Mouse (Mus musculus): Measurements from ENCODE around the gene Nicn1. TPM values are rescaled to one million over a fixed set of nuclear protein-coding genes. Genes with fewer than 3 reads are reported as not detected.

The Nicn1 gene
- polyA plus RNA-seq, 1 experiment from 2014 or later, result 49.1 TPM

GRCm38 (mm10) chr9:108337848-108338550 lies 47.8 kb downstream of the Nicn1 start:
- H3K4me1 ChIP-seq (ENCODE audit: control insufficient read depth, insufficient read depth, low read length), result no peaks in the 10 kb centered on the region
- peak overlapping the region; percentile 93 for H3K27ac ChIP-seq (replicated peaks; ENCODE audit: low read depth, low read length)
- H3K27me3 ChIP-seq (ENCODE audit: control insufficient read depth, insufficient read depth, low read length), result no peaks in the 10 kb centered on the region
- no peaks in the 10 kb centered on the region for H3K9me3 ChIP-seq (ENCODE audit: control insufficient read depth, low read length)
- 0 out of 2 replicates have a peak overlapping the region, but pooled peaks have one; percentile 74 for H3K4me2 ChIP-seq (ENCODE audit: low read depth, severe bottlenecking)
- no peak overlapping the region for H3K4me3 ChIP-seq (ENCODE audit: low read depth, low read length)
- no peak for ATAC-seq (ENCODE audit: insufficient number of reproducible peaks, low FRiP score, low TSS enrichment, low read depth)
- 77% methylated on average over 10 of the region's 10 CpGs for WGBS
- no peak overlapping the region for H3K9ac ChIP-seq (ENCODE audit: low read length)
- no peak for DNase-seq (ENCODE audit: low spot score)
- peaks cover 8% of the 10 kb centered on the region for H3K36me3 ChIP-seq (ENCODE audit: control insufficient read depth, insufficient read depth, low read length)

- Histone ChIP-seq H3K4me3 (ENCODE audit: low read depth, low read length) (peak overlapping the region; percentile 74; the same call in 1 of the 2 replicates), H3K9me3 (ENCODE audit: control insufficient read depth, low read length) (no peaks in the 10 kb centered on the region), H3K36me3 (ENCODE audit: control insufficient read depth, insufficient read depth, low read length) (peaks cover 8% of the 10 kb centered on the region), H3K9ac (ENCODE audit: low read length) (peak overlapping the region; percentile 95; the same call in 1 of the 2 replicates), H3K4me2 (ENCODE audit: low read depth, severe bottlenecking) (peak overlapping the region; percentile 74), H3K27me3 (ENCODE audit: control insufficient read depth, insufficient read depth, low read length) (no peaks in the 10 kb centered on the region), H3K4me1 (ENCODE audit: control insufficient read depth, insufficient read depth, low read length) (no peaks in the 10 kb centered on the region), H3K27ac (replicated peaks; ENCODE audit: low read depth, low read length) (peak overlapping the region; percentile 93)
- WGBS, result 29% methylated on average over 6 of the region's 6 CpGs
- no peak for ATAC-seq (ENCODE audit: insufficient number of reproducible peaks, low FRiP score, low TSS enrichment, low read depth)
- peak; percentile 45 for DNase-seq (ENCODE audit: low spot score)
Observed at GRCm38 (mm10) chr9:108338551-108338885, 48.3 kb downstream of the Nicn1 start.

GRCm38 (mm10) chr9:108338886-108339781 lies 48.9 kb downstream of the Nicn1 start, which contains the start of gene Gpx1:
Gene Gpx1, plus strand, starts transcription at chr9:108338903.
- Histone ChIP-seq H3K27ac (replicated peaks; ENCODE audit: low read depth, low read length) (peak within 1 kb of the TSS; percentile 93), H3K4me1 (ENCODE audit: control insufficient read depth, insufficient read depth, low read length) (no peaks in the 10 kb centered on the region), H3K4me2 (ENCODE audit: low read depth, severe bottlenecking) (peak within 1 kb of the TSS; percentile 74), H3K9me3 (ENCODE audit: control insufficient read depth, low read length) (no peaks in the 10 kb centered on the region), H3K36me3 (ENCODE audit: control insufficient read depth, insufficient read depth, low read length) (peaks cover 8% of the 10 kb centered on the region), H3K4me3 (ENCODE audit: low read depth, low read length) (peak within 1 kb of the TSS; percentile 74), H3K27me3 (ENCODE audit: control insufficient read depth, insufficient read depth, low read length) (no peaks in the 10 kb centered on the region), H3K9ac (ENCODE audit: low read length) (peak within 1 kb of the TSS; percentile 95)
- peak; percentile 94 for ATAC-seq (ENCODE audit: insufficient number of reproducible peaks, low FRiP score, low TSS enrichment, low read depth)
- peak; percentile 93 for DNase-seq (ENCODE audit: low spot score)
- under 1% methylated on average over 49 of the region's 49 CpGs for WGBS

- Histone ChIP-seq H3K4me1 (ENCODE audit: control insufficient read depth, insufficient read depth, low read length) (no peaks in the 10 kb centered on the region), H3K9ac (ENCODE audit: low read length) (peak overlapping the region; percentile 95), H3K9me3 (ENCODE audit: control insufficient read depth, low read length) (no peaks in the 10 kb centered on the region), H3K4me3 (ENCODE audit: low read depth, low read length) (peak overlapping the region; percentile 74), H3K4me2 (ENCODE audit: low read depth, severe bottlenecking) (peak overlapping the region; percentile 74), H3K36me3 (ENCODE audit: control insufficient read depth, insufficient read depth, low read length) (peaks cover 6% of the 10 kb centered on the region), H3K27me3 (ENCODE audit: control insufficient read depth, insufficient read depth, low read length) (no peaks in the 10 kb centered on the region), H3K27ac (replicated peaks; ENCODE audit: low read depth, low read length) (peak overlapping the region; percentile 93)
- ATAC-seq (ENCODE audit: insufficient number of reproducible peaks, low FRiP score, low TSS enrichment, low read depth) (no peak), DNase-seq (ENCODE audit: low spot score) (peak; percentile 41)
- WGBS, result 10% methylated on average over 20 of the region's 20 CpGs
Observed at GRCm38 (mm10) chr9:108339886-108340257, 49.6 kb downstream of the Nicn1 start.

GRCm38 (mm10) chr9:108340258-108341138 lies 50.3 kb downstream of the Nicn1 start:
- peak overlapping the region; percentile 74 for H3K4me2 ChIP-seq (ENCODE audit: low read depth, severe bottlenecking)
- H3K4me1 ChIP-seq (ENCODE audit: control insufficient read depth, insufficient read depth, low read length), result no peaks in the 10 kb centered on the region
- ATAC-seq (ENCODE audit: insufficient number of reproducible peaks, low FRiP score, low TSS enrichment, low read depth) (no peak), DNase-seq (ENCODE audit: low spot score) (no peak)
- no peaks in the 10 kb centered on the region for H3K27me3 ChIP-seq (ENCODE audit: control insufficient read depth, insufficient read depth, low read length)
- peak overlapping the region; percentile 74 for H3K4me3 ChIP-seq (ENCODE audit: low read depth, low read length)
- no peaks in the 10 kb centered on the region for H3K9me3 ChIP-seq (ENCODE audit: control insufficient read depth, low read length)
- no peak overlapping the region for H3K27ac ChIP-seq (replicated peaks; ENCODE audit: low read depth, low read length)
- H3K36me3 ChIP-seq (ENCODE audit: control insufficient read depth, insufficient read depth, low read length), result no peaks in the 10 kb centered on the region; the same call in 1 of the 2 replicates
- H3K9ac ChIP-seq (ENCODE audit: low read length), result peak overlapping the region; percentile 95
- 66% methylated on average over 10 of the region's 10 CpGs for whole genome bisulfite sequencing

- Histone ChIP-seq H3K4me3 (ENCODE audit: low read depth, low read length) (no peak overlapping the region), H3K27ac (replicated peaks; ENCODE audit: low read depth, low read length) (no peak overlapping the region), H3K4me2 (ENCODE audit: low read depth, severe bottlenecking) (no peak overlapping the region)
Observed at GRCm38 (mm10) chr9:108341139-108341475, 50.9 kb downstream of the Nicn1 start.

GRCm38 (mm10) chr9:108341801-108342200 lies 51.6 kb downstream of the Nicn1 start:
- no peaks in the 10 kb centered on the region for H3K9me3 ChIP-seq (ENCODE audit: control insufficient read depth, low read length)
- no peak for DNase-seq (ENCODE audit: low spot score)
- H3K27ac ChIP-seq (replicated peaks; ENCODE audit: low read depth, low read length), result no peak overlapping the region
- H3K4me1 ChIP-seq (ENCODE audit: control insufficient read depth, insufficient read depth, low read length), result no peaks in the 10 kb centered on the region
- no peak overlapping the region for H3K4me2 ChIP-seq (ENCODE audit: low read depth, severe bottlenecking)
- no peak for ATAC-seq (ENCODE audit: insufficient number of reproducible peaks, low FRiP score, low TSS enrichment, low read depth)
- H3K4me3 ChIP-seq (ENCODE audit: low read depth, low read length), result no peak overlapping the region
- no peaks in the 10 kb centered on the region for H3K36me3 ChIP-seq (ENCODE audit: control insufficient read depth, insufficient read depth, low read length)
- H3K9ac ChIP-seq (ENCODE audit: low read length), result no peak overlapping the region
- H3K27me3 ChIP-seq (ENCODE audit: control insufficient read depth, insufficient read depth, low read length), result no peaks in the 10 kb centered on the region

More at GRCm38 (mm10) chr9:108341139-108341475, 50.9 kb downstream of the Nicn1 start:
- 92% methylated on average over 5 of the region's 5 CpGs for WGBS
- ATAC-seq (ENCODE audit: insufficient number of reproducible peaks, low FRiP score, low TSS enrichment, low read depth), result no peak
- Histone ChIP-seq H3K4me1 (ENCODE audit: control insufficient read depth, insufficient read depth, low read length) (no peaks in the 10 kb centered on the region), H3K9ac (ENCODE audit: low read length) (no peak overlapping the region), H3K9me3 (ENCODE audit: control insufficient read depth, low read length) (no peaks in the 10 kb centered on the region), H3K27me3 (ENCODE audit: control insufficient read depth, insufficient read depth, low read length) (no peaks in the 10 kb centered on the region), H3K36me3 (ENCODE audit: control insufficient read depth, insufficient read depth, low read length) (no peaks in the 10 kb centered on the region; the same call in 1 of the 2 replicates)
- no peak for DNase-seq (ENCODE audit: low spot score)

GRCm38 (mm10) chr9:108342301-108342831 lies 52.1 kb downstream of the Nicn1 start:
- H3K9ac ChIP-seq (ENCODE audit: low read length), result no peak overlapping the region
- no peaks in the 10 kb centered on the region for H3K36me3 ChIP-seq (ENCODE audit: control insufficient read depth, insufficient read depth, low read length)
- 36% methylated on average over 5 of the region's 5 CpGs for WGBS
- no peaks in the 10 kb centered on the region for H3K9me3 ChIP-seq (ENCODE audit: control insufficient read depth, low read length)
- H3K4me3 ChIP-seq (ENCODE audit: low read depth, low read length), result no peak overlapping the region
- no peak for DNase-seq (ENCODE audit: low spot score)
- no peaks in the 10 kb centered on the region for H3K4me1 ChIP-seq (ENCODE audit: control insufficient read depth, insufficient read depth, low read length)
- H3K27ac ChIP-seq (replicated peaks; ENCODE audit: low read depth, low read length), result no peak overlapping the region
- no peak for ATAC-seq (ENCODE audit: insufficient number of reproducible peaks, low FRiP score, low TSS enrichment, low read depth)
- H3K27me3 ChIP-seq (ENCODE audit: control insufficient read depth, insufficient read depth, low read length), result no peaks in the 10 kb centered on the region
- no peak overlapping the region for H3K4me2 ChIP-seq (ENCODE audit: low read depth, severe bottlenecking)

All from limb, embryonic 11.5 days (tissue).